Comparison of ENCODE assay signal across 17 mouse cellular contexts in genomic region chr1:37368125-37368524, GRCm38 (mm10).
DNase-seq lines count a peak whose midpoint lies in the region; ATAC-seq lines count a peak whose summit lies in the region.
"Had no signal": no experiment of that assay in that cellular context is flagged by ENCODE, and none has a peak within 500 bp of the region (broad histone marks: within the 10 kb centered on the region; RNA-seq: fewer than 3 reads in every experiment).

No protein-coding gene starts in this region.

- intact Hi-C loops in left cerebral cortex, postnatal 10 days (cut with DNase I), result loop anchor here (5.0 kb wide), 1 partner anchor 71 kb away; the partner anchor contains the start of gene Inpp4a

- peak; percentile 76 to 82 for DNase-seq in left cerebral cortex, adult 18-20 months (ENCODE audit: low spot score in 2 of 2)
- DNase-seq in left cerebral cortex, postnatal 10 days (ENCODE audit: extremely low spot score in 1 of 2, low spot score in 2 of 2), result no peak
- DNase-seq in frontal cortex, adult 2 months (ENCODE audit: extremely low spot score in 1 of 2, low spot score in 1 of 2), result peak; percentile 74 to 79
- DNase-seq in left cerebral cortex, adult 8-10 months (ENCODE audit: low spot score in 2 of 2), result peak; percentile 44 to 88
- no peak for DNase-seq in c-Kit-positive CD71-positive TER-119-positive erythroid progenitor cells, embryonic 14.5 days (ENCODE audit: low spot score)
- DNase-seq in adrenal gland, postnatal 25 days, result no peak
- no peak for DNase-seq in hindbrain, embryonic 14.5 days (ENCODE audit: low spot score)
- DNase-seq: gastrocnemius, postnatal 14 days; kidney, adult 2 months; liver, embryonic 13.5 days; lung, postnatal 4 days had no signal

- no peak overlapping the region for H3K27ac ChIP-seq in midbrain, embryonic 15.5 days
- H3K27ac ChIP-seq in hindbrain, embryonic 14.5 days, result no peak overlapping the region
- H3K27ac ChIP-seq: heart, embryonic 13.5 days; hindbrain, embryonic 12.5 days; liver, embryonic 13.5 days; midbrain, embryonic 13.5 days; neural tube, embryonic 13.5 days had no signal

- H3K4me1 ChIP-seq in midbrain, embryonic 15.5 days, result no peaks in the 10 kb centered on the region
- H3K4me1 ChIP-seq in hindbrain, embryonic 14.5 days (replicated peaks; ENCODE audit: control insufficient read depth, insufficient read depth, low read length), result no peaks in the 10 kb centered on the region
- H3K4me1 ChIP-seq: hindbrain, embryonic 12.5 days; liver, embryonic 13.5 days; midbrain, embryonic 13.5 days; neural tube, embryonic 13.5 days had no signal

- no peak overlapping the region for H3K4me2 ChIP-seq in midbrain, embryonic 15.5 days
- H3K4me2 ChIP-seq in hindbrain, embryonic 14.5 days (replicated peaks), result no peak overlapping the region
- H3K4me2 ChIP-seq: heart, embryonic 13.5 days; hindbrain, embryonic 12.5 days; liver, embryonic 13.5 days; midbrain, embryonic 13.5 days; neural tube, embryonic 13.5 days had no signal

- 96% methylated on average over 10 of the region's 10 CpGs for WGBS in midbrain, embryonic 15.5 days
- WGBS in hindbrain, embryonic 14.5 days, result 96% methylated on average over 10 of the region's 10 CpGs

- no peaks in the 10 kb centered on the region for H3K9me3 ChIP-seq in midbrain, embryonic 15.5 days
- H3K9me3 ChIP-seq in hindbrain, embryonic 14.5 days (ENCODE audit: control insufficient read depth, low read length), result no peaks in the 10 kb centered on the region
- H3K9me3 ChIP-seq: G1E; heart, embryonic 13.5 days; hindbrain, embryonic 12.5 days; liver, embryonic 13.5 days; midbrain, embryonic 13.5 days; neural tube, embryonic 13.5 days had no signal

- peaks cover 19% of the 10 kb centered on the region for H3K36me3 ChIP-seq in midbrain, embryonic 15.5 days (replicated peaks)
- peaks cover 67% of the 10 kb centered on the region for H3K36me3 ChIP-seq in hindbrain, embryonic 14.5 days (replicated peaks; ENCODE audit: control insufficient read depth, insufficient read depth)
- H3K36me3 ChIP-seq: G1E; liver, embryonic 13.5 days had no signal

- H3K9ac ChIP-seq in midbrain, embryonic 15.5 days, result no peak overlapping the region
- H3K9ac ChIP-seq in hindbrain, embryonic 14.5 days, result no peak overlapping the region
- H3K9ac ChIP-seq: heart, embryonic 13.5 days; hindbrain, embryonic 12.5 days; liver, embryonic 13.5 days; midbrain, embryonic 13.5 days; neural tube, embryonic 13.5 days had no signal

- ATAC-seq in midbrain, embryonic 15.5 days (replicated peaks), result no peak
- ATAC-seq in hindbrain, embryonic 14.5 days (ENCODE audit: low FRiP score), result no peak
- ATAC-seq: midbrain, embryonic 13.5 days had no signal

- H3K4me3 ChIP-seq in midbrain, embryonic 15.5 days, result no peak overlapping the region
- H3K4me3 ChIP-seq in hindbrain, embryonic 14.5 days (replicated peaks; ENCODE audit: low read length), result no peak overlapping the region
- H3K4me3 ChIP-seq: heart, embryonic 13.5 days; hindbrain, embryonic 12.5 days; liver, embryonic 13.5 days; midbrain, embryonic 13.5 days; neural tube, embryonic 13.5 days had no signal

- no peaks in the 10 kb centered on the region for H3K27me3 ChIP-seq in midbrain, embryonic 15.5 days (replicated peaks)
- H3K27me3 ChIP-seq in hindbrain, embryonic 14.5 days (ENCODE audit: control insufficient read depth, insufficient read depth, low read length), result no peaks in the 10 kb centered on the region
- H3K27me3 ChIP-seq: heart, embryonic 13.5 days; hindbrain, embryonic 12.5 days; liver, embryonic 13.5 days; midbrain, embryonic 13.5 days; neural tube, embryonic 13.5 days had no signal

Comparison
In these comparisons a context has a peak if more than half of its experiments do, and no peak if none do; other contexts are left out.
1. DNase-seq: peak in left cerebral cortex, adult 18-20 months (2 of 2), frontal cortex, adult 2 months (2 of 2) and left cerebral cortex, adult 8-10 months (2 of 2); none in left cerebral cortex, postnatal 10 days (0 of 2), c-Kit-positive CD71-positive TER-119-positive erythroid progenitor cells, embryonic 14.5 days (single experiment), adrenal gland, postnatal 25 days (single experiment) and hindbrain, embryonic 14.5 days (single experiment).